Mouse (Mus musculus) cortical plate, adult 2 months (tissue): Measurements from ENCODE around the gene F12.

Experiments
- CTCF ChIP-seq: fragments of 200-500 bp; IDR thresholded peaks from 2 replicates; pipeline ENCODE4 v1.5.1; 2011; ENCODE audit warnings: mild to moderate bottlenecking, control low read depth, low read length; ENCODE audit not compliant: insufficient read depth; ENCODE audit errors: extremely low read depth
- POLR2A ChIP-seq: fragments of 200-500 bp; IDR thresholded peaks from 2 replicates; pipeline ENCODE4 v1.6.1; 2011; ENCODE audit warnings: mild to moderate bottlenecking, low read length, control low read depth; ENCODE audit not compliant: insufficient read depth; ENCODE audit errors: extremely low read depth

GRCm38 (mm10) chr13:55446483-55447105 lies 20.0 kb upstream of the F12 start:
- TF ChIP-seq CTCF: no peak
- no peak for TF ChIP-seq POLR2A
